Mouse (Mus musculus) erythroblast, embryonic 14.5 days (primary cell): ENCODE data around the gene Atp6v1e1.

Experiments
- GATA1 ChIP-seq: IDR thresholded peaks from 2 replicates; pipeline ENCODE4 v1.6.1; 2012; ENCODE audit warnings: low read length, inconsistent platforms, mixed read lengths
- TAL1 ChIP-seq: IDR thresholded peaks from 3 replicates; pipeline ENCODE4 v1.6.1; 2012; ENCODE audit warnings: low read length, inconsistent platforms, mixed read lengths

GRCm38 (mm10) chr6:120841754-120842153 lies 19.2 kb upstream of the Atp6v1e1 start:
- TF ChIP-seq GATA1 (no peak), TAL1 (no peak)
